Mouse (Mus musculus): ENCODE results near the gene Acer1. TPM values are rescaled to one million over a fixed set of nuclear protein-coding genes. Genes with fewer than 3 reads are reported as not detected.
"Not testable (repeated sequence)": the region's sequence is repeated elsewhere in the genome, so short reads cannot be mapped to it uniquely, and the experiment has no call there.

Gene Acer1
- polyA plus RNA-seq, 1 experiment from 2014 or later: not detected

DNA sequence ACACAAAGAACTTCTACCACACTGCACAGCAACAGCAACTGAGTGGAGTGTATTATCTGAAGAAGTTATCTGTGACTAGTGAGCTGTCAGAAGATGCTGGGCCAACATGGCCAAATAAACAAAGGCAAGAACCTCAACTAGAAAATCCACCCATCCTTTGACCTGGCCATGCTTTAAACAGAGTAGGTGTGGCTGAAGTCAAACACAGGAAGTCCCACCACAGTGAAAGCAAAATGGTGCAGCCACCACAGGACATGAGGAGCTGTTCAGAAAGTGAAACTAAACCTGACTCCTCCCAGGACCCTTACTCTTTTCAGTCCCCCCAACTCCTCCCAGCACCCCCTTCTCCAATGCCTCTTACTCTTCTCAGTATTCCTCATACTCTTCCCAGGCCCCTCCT lies 68.5 kb downstream of the Acer1 start:
- Histone ChIP-seq H3K36me3 (replicated peaks) (peaks cover 54% of the 10 kb centered on the region), H3K4me3 (replicated peaks) (no peak overlapping the region), H3K9me3 (replicated peaks) (no peaks in the 10 kb centered on the region), H3K4me1 (replicated peaks) (peaks cover 14% of the 10 kb centered on the region), H3K4me2 (no peak overlapping the region), H3K9ac (no peak overlapping the region), H3K27me3 (no peaks in the 10 kb centered on the region), H3K27ac (replicated peaks) (no peak overlapping the region)
- no peak for ATAC-seq (ENCODE audit: insufficient read depth)

DNA sequence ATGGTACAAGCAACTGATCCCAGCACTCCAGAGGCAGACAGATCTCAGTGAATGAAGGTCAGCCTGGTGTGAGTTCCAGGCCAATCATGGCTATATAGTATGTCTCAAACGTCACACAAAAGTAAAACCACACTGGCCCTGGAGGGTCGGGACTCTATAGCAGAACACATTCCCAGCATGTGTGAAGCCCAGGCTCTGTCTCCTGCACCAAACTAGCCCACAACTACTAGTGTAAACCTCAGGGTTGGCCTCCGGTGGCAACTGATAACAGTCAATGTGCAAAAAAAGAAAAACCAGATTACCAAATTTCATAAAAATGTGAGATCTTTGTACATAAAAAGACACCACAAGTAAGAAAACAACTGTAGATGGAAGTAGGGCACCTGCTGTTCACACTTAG lies 68.9 kb downstream of the Acer1 start:
- H3K4me2 ChIP-seq: no peak overlapping the region

DNA sequence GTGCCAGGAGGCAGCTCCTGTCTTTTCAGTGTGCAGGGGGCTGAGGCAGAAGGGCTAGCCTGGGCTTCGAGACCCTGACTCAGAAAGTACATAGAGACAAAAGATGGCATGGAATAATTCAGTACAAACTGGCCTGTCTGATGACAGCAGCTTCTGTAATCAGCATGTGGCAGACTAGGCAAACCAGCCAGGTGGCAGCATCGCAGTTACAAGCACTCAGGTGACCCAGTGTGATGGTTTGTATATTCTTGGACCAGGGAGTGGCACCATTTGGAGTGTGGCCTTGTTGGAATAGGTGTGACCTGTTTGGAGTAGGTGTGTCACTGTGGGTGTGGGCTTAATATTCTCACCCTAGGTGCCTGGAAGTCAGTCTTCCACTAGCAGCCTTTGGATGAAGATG lies 72.2 kb downstream of the Acer1 start:
- 64% methylated on average over 2 of the region's 2 CpGs for WGBS (ENCODE audit: insufficient replicate concordance)
- H3K36me3 ChIP-seq (replicated peaks): peaks cover 46% of the 10 kb centered on the region
- ATAC-seq (ENCODE audit: insufficient read depth); H3K4me2 ChIP-seq; H3K9me3 ChIP-seq (replicated peaks); H3K27ac ChIP-seq (replicated peaks); H3K4me3 ChIP-seq (replicated peaks); H3K27me3 ChIP-seq; H3K9ac ChIP-seq: not testable (repeated sequence)
- H3K4me1 ChIP-seq (replicated peaks): peaks cover 24% of the 10 kb centered on the region

More for the DNA sequence above, 68.9 kb downstream of the Acer1 start:
- 23% methylated on average over 3 of the region's 3 CpGs for WGBS (ENCODE audit: insufficient replicate concordance)
- H3K4me1 ChIP-seq (replicated peaks): peaks cover 18% of the 10 kb centered on the region
- peaks cover 53% of the 10 kb centered on the region for H3K36me3 ChIP-seq (replicated peaks)
- no peaks in the 10 kb centered on the region for H3K9me3 ChIP-seq (replicated peaks)
- H3K4me3 ChIP-seq (replicated peaks): no peak overlapping the region
- H3K9ac ChIP-seq: no peak overlapping the region
- H3K27me3 ChIP-seq: no peaks in the 10 kb centered on the region
- ATAC-seq (ENCODE audit: insufficient read depth): no peak
- H3K27ac ChIP-seq (replicated peaks): no peak overlapping the region

DNA sequence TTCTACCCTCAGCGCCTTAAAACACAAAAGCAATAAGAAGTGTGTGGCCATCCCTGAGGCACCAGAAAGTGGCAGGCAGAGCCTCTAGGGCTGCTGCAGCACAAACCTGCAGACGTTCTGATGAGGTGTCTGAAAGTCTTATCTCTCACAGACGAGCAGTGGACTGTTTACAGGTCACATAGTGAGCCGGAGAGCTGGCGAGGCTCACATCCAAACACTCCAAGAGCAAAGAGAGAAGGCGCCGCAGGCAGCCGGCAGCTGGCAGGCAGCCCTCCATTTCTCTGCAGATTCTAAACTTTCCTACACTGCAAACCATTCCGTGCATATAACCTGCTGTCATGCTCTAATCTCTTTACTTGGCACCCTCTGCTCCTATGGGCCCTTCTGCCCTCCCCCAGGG lies 74.0 kb downstream of the Acer1 start:
- Histone ChIP-seq H3K4me3 (replicated peaks) (no peak overlapping the region), H3K36me3 (replicated peaks) (peaks cover 44% of the 10 kb centered on the region), H3K9me3 (replicated peaks) (no peaks in the 10 kb centered on the region), H3K4me2 (no peak overlapping the region), H3K27ac (replicated peaks) (no peak overlapping the region), H3K27me3 (no peaks in the 10 kb centered on the region), H3K4me1 (replicated peaks) (peaks cover 10% of the 10 kb centered on the region), H3K9ac (no peak overlapping the region)
- WGBS (ENCODE audit: insufficient replicate concordance): 48% methylated on average over 9 of the region's 9 CpGs
- ATAC-seq (ENCODE audit: insufficient read depth): no peak

DNA sequence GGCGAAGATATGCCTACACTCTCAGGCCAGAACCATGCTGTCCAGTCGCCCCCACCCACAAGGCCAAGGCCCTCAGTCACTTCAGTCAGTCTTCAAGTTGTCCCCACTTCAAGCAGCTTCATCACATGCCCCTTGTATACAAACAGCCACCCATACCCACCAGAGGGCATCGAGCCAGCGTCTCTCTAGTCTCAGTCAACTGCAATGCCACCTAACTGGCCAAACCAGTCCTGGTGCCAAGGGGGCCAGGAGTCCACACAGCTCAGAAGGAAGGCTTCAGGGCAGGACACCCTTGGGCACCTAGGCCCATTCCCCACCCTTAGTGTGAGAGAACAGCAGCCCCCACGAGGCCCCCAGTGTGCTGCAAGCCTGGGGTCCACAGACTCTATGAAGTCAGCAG lies 74.8 kb downstream of the Acer1 start:
- ATAC-seq (ENCODE audit: insufficient read depth): no peak
- H3K27ac ChIP-seq (replicated peaks): no peak overlapping the region
- no peaks in the 10 kb centered on the region for H3K27me3 ChIP-seq
- peaks cover 46% of the 10 kb centered on the region for H3K36me3 ChIP-seq (replicated peaks)
- WGBS (ENCODE audit: insufficient replicate concordance): 80% methylated on average over 5 of the region's 5 CpGs
- H3K9me3 ChIP-seq (replicated peaks): no peaks in the 10 kb centered on the region
- H3K4me1 ChIP-seq (replicated peaks): peaks cover 10% of the 10 kb centered on the region
- no peak overlapping the region for H3K4me2 ChIP-seq
- no peak overlapping the region for H3K4me3 ChIP-seq (replicated peaks)
- no peak overlapping the region for H3K9ac ChIP-seq

DNA sequence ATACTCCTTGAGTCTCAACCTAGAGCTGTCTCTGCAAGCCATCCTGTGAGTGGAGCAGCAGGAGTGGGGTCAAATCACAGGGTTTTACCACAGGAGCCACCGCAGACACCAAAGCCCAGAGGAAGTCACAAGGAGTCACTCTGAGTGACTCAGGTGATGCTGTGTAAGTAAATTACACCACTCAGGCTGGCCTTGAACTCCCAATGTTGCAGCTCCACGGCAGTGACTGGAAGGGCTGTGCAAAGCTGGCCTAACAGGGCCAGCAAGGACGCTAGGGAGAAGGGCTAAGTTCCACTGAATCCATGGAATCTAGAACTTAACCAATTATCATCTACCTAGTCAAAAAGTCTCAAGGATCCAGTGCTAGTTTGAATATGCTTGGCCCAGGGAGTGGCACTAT lies 75.8 kb downstream of the Acer1 start:
- no peaks in the 10 kb centered on the region for H3K27me3 ChIP-seq
- H3K4me2 ChIP-seq: no peak overlapping the region
- no peak overlapping the region for H3K27ac ChIP-seq (replicated peaks)
- H3K9ac ChIP-seq: no peak overlapping the region
- peaks cover 48% of the 10 kb centered on the region for H3K36me3 ChIP-seq (replicated peaks)
- H3K4me3 ChIP-seq (replicated peaks): no peak overlapping the region
- H3K4me1 ChIP-seq (replicated peaks): peaks cover 10% of the 10 kb centered on the region
- H3K9me3 ChIP-seq (replicated peaks): no peaks in the 10 kb centered on the region
- no peak for ATAC-seq (ENCODE audit: insufficient read depth)
- WGBS (ENCODE audit: insufficient replicate concordance): 71% methylated on average over 3 of the region's 3 CpGs

Other genes starting within 250 kb of the Acer1 start
- gene Nrtn, start 224.6 kb downstream of the Acer1 start, polyA plus RNA-seq (2015; fragmentation: Nextera tagmentation; extraction: Ambion mirVana): 1.1 and 1.6 TPM in 2 replicates
- gene Dus3l, start 217.4 kb downstream of the Acer1 start, polyA plus RNA-seq (2015; fragmentation: Nextera tagmentation; extraction: Ambion mirVana): 12.5 and 14.4 TPM in 2 replicates
- 0.23 and 0.60 TPM in 2 replicates for gene Prr22, start 211.9 kb downstream of the Acer1 start, polyA plus RNA-seq (2015; fragmentation: Nextera tagmentation; extraction: Ambion mirVana)
- gene Rfx2, start 151.1 kb downstream of the Acer1 start, polyA plus RNA-seq (2015; fragmentation: Nextera tagmentation; extraction: Ambion mirVana): 11.9 and 14.6 TPM in 2 replicates
- not detected in 2 replicates for gene Acsbg2, start 107.7 kb downstream of the Acer1 start, polyA plus RNA-seq (2015; fragmentation: Nextera tagmentation; extraction: Ambion mirVana)
- 0.03 and 0.07 TPM in 2 replicates for gene 1700061G19Rik, start 106.6 kb downstream of the Acer1 start, polyA plus RNA-seq (2015; fragmentation: Nextera tagmentation; extraction: Ambion mirVana)
- 9.0 and 10.2 TPM in 2 replicates for gene Mllt1, start 46.7 kb downstream of the Acer1 start, polyA plus RNA-seq (2015; fragmentation: Nextera tagmentation; extraction: Ambion mirVana)
- gene Clpp, start 8.2 kb upstream of the Acer1 start, polyA plus RNA-seq (2015; fragmentation: Nextera tagmentation; extraction: Ambion mirVana): 67.8 and 75.8 TPM in 2 replicates
- 15.4 and 17.0 TPM in 2 replicates for gene Alkbh7, start 15.2 kb upstream of the Acer1 start, polyA plus RNA-seq (2015; fragmentation: Nextera tagmentation; extraction: Ambion mirVana)
- gene Pspn, start 17.9 kb upstream of the Acer1 start, polyA plus RNA-seq (2015; fragmentation: Nextera tagmentation; extraction: Ambion mirVana): not detected in 2 replicates
- 46.8 and 48.8 TPM in 2 replicates for gene Gtf2f1, start 29.2 kb upstream of the Acer1 start, polyA plus RNA-seq (2015; fragmentation: Nextera tagmentation; extraction: Ambion mirVana)
- 0.20 and 0.36 TPM in 2 replicates for gene Gm17949, start 29.3 kb upstream of the Acer1 start, polyA plus RNA-seq (2015; fragmentation: Nextera tagmentation; extraction: Ambion mirVana)
- gene Khsrp, start 49.4 kb upstream of the Acer1 start, polyA plus RNA-seq (2015; fragmentation: Nextera tagmentation; extraction: Ambion mirVana): 20.9 and 21.4 TPM in 2 replicates
- gene Slc25a41, start 59.5 kb upstream of the Acer1 start, polyA plus RNA-seq (2015; fragmentation: Nextera tagmentation; extraction: Ambion mirVana): not detected in 2 replicates
- gene Crb3, start 77.0 kb upstream of the Acer1 start, polyA plus RNA-seq (2015; fragmentation: Nextera tagmentation; extraction: Ambion mirVana): 11.1 and 11.2 TPM in 2 replicates
- 4.9 and 7.0 TPM in 2 replicates for gene Slc25a23, start 77.7 kb upstream of the Acer1 start, polyA plus RNA-seq (2015; fragmentation: Nextera tagmentation; extraction: Ambion mirVana)
- gene Dennd1c, start 96.4 kb upstream of the Acer1 start, polyA plus RNA-seq (2015; fragmentation: Nextera tagmentation; extraction: Ambion mirVana): 2.6 and 4.2 TPM in 2 replicates
- gene Tubb4a, start 105.7 kb upstream of the Acer1 start, polyA plus RNA-seq (2015; fragmentation: Nextera tagmentation; extraction: Ambion mirVana): 0.29 and 0.31 TPM in 2 replicates
- gene Tnfsf9, start 123.2 kb upstream of the Acer1 start, polyA plus RNA-seq (2015; fragmentation: Nextera tagmentation; extraction: Ambion mirVana): 0.71 and 0.76 TPM in 2 replicates
- gene Cd70, start 167.7 kb upstream of the Acer1 start, polyA plus RNA-seq (2015; fragmentation: Nextera tagmentation; extraction: Ambion mirVana): not detected in 2 replicates
- 1.3 and 1.4 TPM in 2 replicates for gene Tnfsf14, start 212.1 kb upstream of the Acer1 start, polyA plus RNA-seq (2015; fragmentation: Nextera tagmentation; extraction: Ambion mirVana)
- 369 and 468 TPM in 2 replicates for gene C3, start 246.0 kb upstream of the Acer1 start, polyA plus RNA-seq (2015; fragmentation: Nextera tagmentation; extraction: Ambion mirVana)